Mouse (Mus musculus) megakaryocyte, embryonic 14.5 days (primary cell): ENCODE measurements around the gene Stk11. TPM values are rescaled to one million over a fixed set of nuclear protein-coding genes. Genes with fewer than 3 reads are reported as not detected.

Source experiments
- H3K27me3 ChIP-seq: replicated peaks from 2 replicates; pipeline ENCODE3; 2012; ENCODE audit warnings: inconsistent platforms
- H3K36me3 ChIP-seq: replicated peaks from 2 replicates; pipeline ENCODE3; 2012; ENCODE audit warnings: low read length, inconsistent platforms, mixed read lengths
- H3K4me1 ChIP-seq: 2 replicates; pipeline ENCODE4 v1.6.1; 2012; ENCODE audit warnings: inconsistent platforms
- H3K4me3 ChIP-seq: replicated peaks from 2 replicates; pipeline ENCODE3; 2012; ENCODE audit warnings: moderate library complexity, mild to moderate bottlenecking, inconsistent platforms
- H3K9me3 ChIP-seq: 2 replicates; pipeline ENCODE4 v1.6.1; 2012; ENCODE audit warnings: inconsistent platforms
- FLI1 ChIP-seq: IDR thresholded peaks from 2 replicates; pipeline ENCODE4 v1.6.1; 2012; ENCODE audit warnings: low read length, inconsistent platforms, mixed read lengths
- GATA1 ChIP-seq: IDR thresholded peaks from 3 replicates; pipeline ENCODE4 v1.6.1; 2012; ENCODE audit warnings: mixed read lengths, low read length, inconsistent platforms, borderline replicate concordance
- polyA plus RNA-seq: library from polyadenylated mRNA; stranded (reverse); fragments of >175 nt; gene quantifications from 2 replicates; pipeline ENCODE4 v1.2.3, GENCODE M21; 2012; ENCODE audit warnings: low replicate concordance; ENCODE audit not compliant: insufficient read depth

Gene Stk11
- polyA plus RNA-seq, 1 experiment, result 200 TPM

- Histone ChIP-seq H3K27me3 (no peaks in the 10 kb centered on the region), H3K4me3 (peak within 1 kb of the TSS; percentile 99), H3K36me3 (peaks cover 72% of the 10 kb centered on the region), H3K4me1 (peaks cover 72% of the 10 kb centered on the region), H3K9me3 (no peaks in the 10 kb centered on the region)
- TF ChIP-seq GATA1, result no peak
- TF ChIP-seq FLI1, result no peak
Observed at GRCm38 (mm10) chr10:80147719-80148601, 32.4 kb downstream of the Stk11 start, which contains the start of gene Midn. Midn (plus strand) TSS chr10:80148272.

- Histone ChIP-seq H3K4me1 (peaks cover 72% of the 10 kb centered on the region), H3K27me3 (no peaks in the 10 kb centered on the region), H3K4me3 (peak overlapping the region; percentile 99), H3K9me3 (no peaks in the 10 kb centered on the region), H3K36me3 (peaks cover 74% of the 10 kb centered on the region)
- TF ChIP-seq GATA1 (no peak), FLI1 (no peak)
Observed at GRCm38 (mm10) chr10:80148610-80149290, 33.1 kb downstream of the Stk11 start.

GRCm38 (mm10) chr10:80149291-80150225 lies 34.0 kb downstream of the Stk11 start:
- TF ChIP-seq GATA1, result no peak
- no peak for TF ChIP-seq FLI1
- Histone ChIP-seq H3K36me3 (peaks cover 74% of the 10 kb centered on the region), H3K27me3 (no peaks in the 10 kb centered on the region), H3K4me1 (peaks cover 72% of the 10 kb centered on the region), H3K4me3 (peak overlapping the region; percentile 99), H3K9me3 (no peaks in the 10 kb centered on the region)

GRCm38 (mm10) chr10:80150226-80151210 lies 34.9 kb downstream of the Stk11 start:
- Histone ChIP-seq H3K27me3 (no peaks in the 10 kb centered on the region), H3K9me3 (no peaks in the 10 kb centered on the region), H3K4me1 (peaks cover 72% of the 10 kb centered on the region), H3K4me3 (peak overlapping the region; percentile 99), H3K36me3 (peaks cover 74% of the 10 kb centered on the region)
- TF ChIP-seq GATA1, result no peak
- TF ChIP-seq FLI1, result no peak

- no peaks in the 10 kb centered on the region for H3K27me3 ChIP-seq
- TF ChIP-seq GATA1 (no peak), FLI1 (no peak)
- H3K9me3 ChIP-seq, result no peaks in the 10 kb centered on the region
- H3K4me1 ChIP-seq, result peaks cover 72% of the 10 kb centered on the region
- peaks cover 74% of the 10 kb centered on the region for H3K36me3 ChIP-seq
- peak overlapping the region; percentile 99 for H3K4me3 ChIP-seq
Observed at GRCm38 (mm10) chr10:80151211-80152034, 35.8 kb downstream of the Stk11 start.

- Histone ChIP-seq H3K4me1 (peaks cover 72% of the 10 kb centered on the region), H3K27me3 (no peaks in the 10 kb centered on the region), H3K4me3 (peak overlapping the region; percentile 99), H3K36me3 (peaks cover 76% of the 10 kb centered on the region), H3K9me3 (no peaks in the 10 kb centered on the region)
- TF ChIP-seq GATA1, result no peak
- no peak for TF ChIP-seq FLI1
Observed at GRCm38 (mm10) chr10:80152071-80152872, 36.7 kb downstream of the Stk11 start.

GRCm38 (mm10) chr10:80152873-80153260 lies 37.3 kb downstream of the Stk11 start:
- TF ChIP-seq GATA1 (no peak), FLI1 (no peak)
- Histone ChIP-seq H3K4me3 (peak overlapping the region; percentile 99), H3K9me3 (no peaks in the 10 kb centered on the region), H3K4me1 (peaks cover 72% of the 10 kb centered on the region), H3K27me3 (no peaks in the 10 kb centered on the region), H3K36me3 (peaks cover 80% of the 10 kb centered on the region)
